In genomic region chr12:11348423-11348822, GRCm38 (mm10) we compare ENCODE assay signal across 15 mouse cellular contexts.
DNase-seq lines count a peak whose midpoint lies in the region; TF ChIP-seq lines count a peak whose summit lies in the region.
"Had no signal": no experiment of that assay in that cellular context is flagged by ENCODE, and none has a peak within 500 bp of the region (broad histone marks: within the 10 kb centered on the region; RNA-seq: fewer than 3 reads in every experiment).

No protein-coding gene starts in this region.

- peak; percentile 36 to 58 for DNase-seq in layer of hippocampus, adult 2 months (ENCODE audit: low spot score in 2 of 2)
- no peak for DNase-seq in layer of hippocampus, postnatal 10 days (ENCODE audit: low spot score in 2 of 2)
- DNase-seq in frontal cortex, adult 2 months (ENCODE audit: extremely low spot score in 1 of 2, low spot score in 1 of 2) = peak; percentile 81 to 83
- peak; percentile 61 to 72 for DNase-seq in left cerebral cortex, adult 2 months (ENCODE audit: extremely low spot score in 1 of 2, low spot score in 2 of 2)
- peak; percentile 68 for DNase-seq in right cerebral cortex, postnatal 25 days
- DNase-seq in natural killer cell, adult 2 months (ENCODE audit: low spot score in 2 of 2) = no peak
- DNase-seq in kidney, adult 9 months = no peak
- DNase-seq: adrenal gland, adult 2 months; cerebellum, postnatal 10 days; lung, adult 2 months had no signal

- H3K27ac ChIP-seq in layer of hippocampus, adult 2 months = no peak overlapping the region; the same call in 1 of the 2 replicates
- peak overlapping the region; percentile 91 for H3K27ac ChIP-seq in left cerebral cortex, adult 2 months
- H3K27ac ChIP-seq: embryonic facial prominence, embryonic 13.5 days; forebrain, embryonic 12.5 days; kidney, postnatal 0 days; limb, embryonic 15.5 days had no signal

- intact Hi-C loops in left cerebral cortex, adult 2 months (cut with DNase I) = loop anchor here (1.0 to 10.0 kb wide), 3 partner anchors 88 to 676 kb away; partner anchors contain the start of gene Vsnl1

- TF ChIP-seq CTCF in layer of hippocampus, adult 2 months (conservative IDR thresholded peaks at IDR 0.05) = no peak
- no peak; the same call in 1 of the 2 replicates for TF ChIP-seq CTCF in left cerebral cortex, adult 2 months (IDR thresholded peaks at IDR 0.05)

- H3K4me3 ChIP-seq in layer of hippocampus, adult 2 months = no peak overlapping the region
- H3K4me3 ChIP-seq in left cerebral cortex, adult 2 months = no peak overlapping the region
- H3K4me3 ChIP-seq: embryonic facial prominence, embryonic 13.5 days; forebrain, embryonic 12.5 days; limb, embryonic 15.5 days; megakaryocyte, embryonic 14.5 days had no signal

Comparison
In these comparisons a context has a peak if more than half of its experiments do, and no peak if none do; other contexts are left out.
1. DNase-seq: peak in layer of hippocampus, adult 2 months (2 of 2), frontal cortex, adult 2 months (2 of 2), left cerebral cortex, adult 2 months (2 of 2) and right cerebral cortex, postnatal 25 days (single experiment); none in layer of hippocampus, postnatal 10 days (0 of 2), natural killer cell, adult 2 months (0 of 2) and kidney, adult 9 months (single experiment).